Mouse (Mus musculus) mouse embryonic stem cell (cell line): ENCODE measurements at regions not wholly inside any gene's neighbourhood (a gene's known extent, or its start where the extent isn't known, plus 50 kb on each side); places are given as distances from the start of the nearest gene placed in this dataset.

ENCODE experiments used
- in situ Hi-C, 2 experiments: fragments of 300-500 bp; cut with MboI; formaldehyde crosslinking; loops; 1 replicate in 1 of 2; 3 replicates in 1 of 2; pipeline ENCODE4 v1.14.3; 2019 to 2020; ENCODE audit warnings: low sequenced_read_pairs in 2 of 2, low pct_unique_long_range_greater_than_20kb in 1 of 2, mixed read lengths in 1 of 2; ENCODE audit not compliant: unreplicated experiment in 1 of 2

DNA sequence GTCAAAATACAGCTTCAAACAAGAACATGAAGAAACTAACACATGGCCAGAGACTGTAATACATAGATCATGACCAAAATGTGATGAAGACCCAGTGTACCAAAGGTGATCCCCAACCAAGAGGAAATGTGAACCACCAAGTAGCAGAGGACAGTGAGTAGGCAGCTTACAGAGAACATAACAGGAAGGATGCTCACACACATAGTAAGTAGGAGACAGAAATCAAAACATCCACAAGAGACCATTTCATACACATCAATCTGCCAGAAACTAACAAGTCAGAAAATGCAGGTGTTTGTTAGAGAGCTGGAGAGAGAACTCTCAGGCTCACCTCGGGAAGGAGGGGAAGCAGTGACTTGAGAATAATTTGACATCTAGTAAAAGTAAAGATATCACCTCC lies 78.9 kb upstream of the Ngly1 start:
- in situ Hi-C loops = no loop called here

DNA sequence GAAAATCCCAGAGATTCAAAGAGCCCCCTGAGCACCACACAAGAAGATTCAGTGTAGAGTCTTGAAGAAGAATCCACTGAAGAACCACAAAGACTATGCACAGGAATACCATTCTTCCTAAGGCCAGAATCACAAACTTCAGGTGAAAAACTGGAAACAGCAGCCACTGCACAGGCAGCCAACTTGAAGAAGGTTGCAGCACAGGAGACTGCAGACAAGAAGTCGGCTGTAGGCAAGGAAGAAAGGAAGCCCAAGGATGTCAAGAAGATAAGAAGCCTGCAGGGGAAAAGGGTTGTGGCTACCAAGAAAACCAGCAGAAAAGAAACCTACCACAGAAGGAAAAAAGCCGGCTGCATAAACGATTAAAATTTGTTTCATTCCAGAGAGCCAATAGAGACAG lies 76.8 kb upstream of the Ngly1 start:
- in situ Hi-C loops = no loop called here

DNA sequence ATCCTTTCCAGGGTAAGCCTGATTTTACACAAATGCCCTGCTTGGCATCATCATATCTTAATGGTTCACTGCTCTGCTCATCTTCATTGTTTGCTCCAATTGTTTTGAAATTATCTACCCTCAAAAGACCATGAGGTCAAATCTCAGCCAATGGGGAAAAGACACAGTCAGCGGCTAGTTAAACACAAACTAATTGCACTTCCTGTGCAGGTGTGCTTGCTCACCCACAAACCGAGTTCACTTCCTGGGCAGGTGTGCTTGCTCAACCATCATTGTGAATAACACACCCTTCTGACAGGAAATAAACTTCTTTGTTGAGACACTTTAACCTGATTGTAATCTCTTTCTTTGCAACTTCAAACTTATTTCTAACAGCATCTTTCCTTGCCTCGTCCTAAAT lies 75.8 kb upstream of the Ngly1 start:
- in situ Hi-C loops = no loop called here

DNA sequence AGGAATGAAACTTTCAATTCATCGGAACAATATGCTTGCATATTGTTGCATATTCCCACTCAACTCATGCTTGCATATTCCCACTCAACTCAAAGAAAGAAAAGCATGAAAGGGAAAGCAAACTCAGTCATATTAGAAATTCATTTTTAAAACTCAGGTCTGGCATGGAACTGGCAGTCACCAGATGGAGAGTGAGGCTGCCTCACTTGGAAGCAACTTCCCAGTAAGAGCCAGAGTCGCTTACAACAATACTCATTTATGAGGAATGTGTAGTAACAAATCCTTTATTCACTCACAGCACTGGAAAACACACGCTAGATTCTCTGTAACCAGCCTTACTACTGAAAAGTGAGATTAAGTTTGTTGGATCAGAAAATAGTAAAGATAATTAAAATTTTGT lies 70.9 kb upstream of the Ngly1 start:
- in situ Hi-C loops = loop anchor here (25.0 kb wide), 2 partner anchors 266 to 816 kb away; no protein-coding TSS in a partner anchor

DNA sequence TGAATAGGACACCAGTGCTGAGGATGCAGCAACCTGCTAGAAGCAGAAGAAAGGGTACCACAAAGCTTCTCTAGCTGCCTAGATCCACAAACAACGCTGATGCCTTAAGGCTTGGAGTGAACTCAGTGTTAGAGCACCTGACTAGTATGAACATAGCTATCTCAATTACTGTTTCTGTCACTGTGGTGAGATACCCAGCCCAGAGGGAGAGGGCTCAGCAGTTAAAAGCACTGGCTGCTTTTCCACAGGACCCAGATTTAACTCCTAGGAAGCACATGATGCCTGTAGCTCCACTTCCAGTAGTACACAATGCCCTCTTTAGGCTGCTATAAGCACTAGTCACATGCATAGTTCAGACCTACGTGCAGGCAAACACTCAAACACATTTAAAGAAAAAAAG lies 67.3 kb upstream of the Ngly1 start:
- in situ Hi-C loops = loop anchor here (25.0 kb wide), 2 partner anchors 270 to 820 kb away; no protein-coding TSS in a partner anchor

DNA sequence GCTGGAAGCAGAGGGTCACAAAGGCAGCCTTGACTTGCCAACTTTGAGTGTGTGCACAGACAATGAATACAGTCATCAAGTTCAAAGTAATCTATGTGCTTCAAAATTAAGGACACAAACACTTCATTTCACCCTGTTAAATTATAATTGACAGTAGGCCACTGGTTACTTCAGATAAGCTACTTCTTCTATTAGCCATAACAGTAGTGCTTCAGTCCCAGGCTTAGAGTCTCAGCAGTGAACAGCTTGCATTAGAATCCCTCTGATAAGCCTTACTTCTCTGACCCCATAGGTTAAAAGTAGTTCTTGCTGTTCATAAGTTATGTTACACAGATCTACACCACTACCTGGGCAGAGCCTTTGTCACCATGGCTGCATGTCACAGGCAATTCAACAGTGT lies 63.8 kb upstream of the Ngly1 start:
- in situ Hi-C loops = loop anchor here (25.0 kb wide), 2 partner anchors 273 to 823 kb away; no protein-coding TSS in a partner anchor
